Mouse (Mus musculus) hindbrain, embryonic 11.5 days (tissue): Measurements from ENCODE around the gene Vmp1. TPM values are rescaled to one million over a fixed set of nuclear protein-coding genes. Genes with fewer than 3 reads are reported as not detected.

Experiments
- ATAC-seq: fragments of 200-750 bp; cut with Nextera tagmentation; 2 replicates; pipeline ENCODE4 v1.8.0; 2017; ENCODE audit warnings: mild to moderate bottlenecking, moderate TSS enrichment, moderate library complexity; ENCODE audit not compliant: low FRiP score
- DNase-seq: peaks from one replicate; pipeline ENCODE4 v3.0.0-alpha.2; 2015; ENCODE audit warnings: low spot score
- H3K27ac ChIP-seq: fragments of 300-500 bp; sonication (generic); 2 replicates; pipeline ENCODE4 v1.5.1; 2014; ENCODE audit warnings: mild to moderate bottlenecking, low read depth, low read length
- H3K27me3 ChIP-seq: fragments of 300-500 bp; sonication (generic); 2 replicates; pipeline ENCODE4 v1.6.1; 2014; ENCODE audit warnings: mild to moderate bottlenecking, low read length, moderate library complexity, mixed read lengths; ENCODE audit not compliant: control insufficient read depth, insufficient read depth
- H3K36me3 ChIP-seq: fragments of 300-500 bp; sonication (generic); 2 replicates; pipeline ENCODE4 v1.6.1; 2014; ENCODE audit warnings: mild to moderate bottlenecking, low read length, moderate library complexity, mixed read lengths; ENCODE audit not compliant: control insufficient read depth, insufficient read depth
- H3K4me1 ChIP-seq: fragments of 300-500 bp; sonication (generic); replicated peaks from 2 replicates; pipeline ENCODE4 v1.6.1; 2014; ENCODE audit warnings: low read length, mixed read lengths; ENCODE audit not compliant: control insufficient read depth, insufficient read depth
- H3K4me2 ChIP-seq: fragments of 300-500 bp; sonication (generic); replicated peaks from 2 replicates; pipeline ENCODE4 v1.6.1; 2014; ENCODE audit warnings: mild to moderate bottlenecking, low read depth, low read length
- H3K4me3 ChIP-seq: fragments of 300-500 bp; sonication (generic); 2 replicates; pipeline ENCODE4 v1.5.1; 2014; ENCODE audit warnings: low read depth, low read length
- H3K9ac ChIP-seq: fragments of 300-500 bp; sonication (generic); 2 replicates; pipeline ENCODE4 v1.6.1; 2014; ENCODE audit warnings: low read depth, low read length
- H3K9me3 ChIP-seq: fragments of 300-500 bp; sonication (generic); 2 replicates; pipeline ENCODE4 v1.6.1; 2016; ENCODE audit warnings: low read length; ENCODE audit not compliant: control insufficient read depth
- WGBS: fragments of 180-500 bp; shearing (Covaris S2); extraction: QIAGEN DNeasy Blood & Tissue Kit; methylation state at CpG from one replicate; pipeline ENCODE4 v1.1.7; 2014; 5-methylcytosine and 5-hydroxymethylcytosine counted together
- polyA plus RNA-seq: library from polyadenylated mRNA; unstranded; fragments of >200 nt; fragmentation: Nextera tagmentation; extraction: Ambion mirVana; gene quantifications from 2 replicates; pipeline ENCODE4 v1.2.1, GENCODE M21; 2014

The Vmp1 gene
- polyA plus RNA-seq, 1 experiment from 2014 or later: 105 TPM

DNA sequence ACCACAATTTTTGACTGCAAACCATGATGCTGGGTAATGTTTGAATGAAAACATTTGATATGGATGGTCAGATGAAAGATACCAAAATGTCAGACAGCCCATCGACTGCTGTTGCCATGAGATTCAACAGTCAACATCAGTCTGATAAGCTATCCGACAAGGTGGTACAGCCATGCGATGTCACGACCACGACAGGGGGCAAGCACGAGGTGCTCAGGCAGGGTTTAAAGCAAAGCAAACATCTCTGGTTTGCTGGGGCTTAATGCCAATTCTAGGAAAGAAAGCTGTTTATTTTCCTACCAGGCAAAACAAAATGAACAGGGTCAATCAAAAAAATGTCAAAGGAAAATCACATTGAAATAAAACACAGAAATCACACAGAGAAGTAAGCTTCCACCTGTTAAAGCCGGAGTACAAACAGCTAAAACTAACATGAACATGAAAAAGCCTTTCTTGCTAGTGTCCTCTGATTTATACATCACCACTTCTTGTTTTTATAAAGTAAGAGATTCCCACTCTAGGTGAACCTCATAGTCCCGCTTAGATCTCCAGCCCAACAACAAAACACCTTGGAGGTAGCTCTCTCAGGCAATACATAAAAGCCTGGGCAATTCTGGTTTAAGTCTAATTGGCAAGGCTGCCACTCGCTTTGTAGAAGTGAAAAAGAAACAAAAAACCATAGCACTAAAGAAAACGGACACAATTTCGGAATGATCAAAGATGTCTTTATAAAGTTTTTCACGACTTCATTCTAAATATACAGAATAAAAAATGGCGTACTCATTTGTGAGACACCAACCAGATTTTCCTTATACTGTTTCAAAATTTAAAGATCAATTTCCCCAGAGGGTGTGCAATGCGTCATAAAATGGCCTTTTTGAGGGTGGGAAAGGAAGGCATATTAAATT, 99.4 kb downstream of the Vmp1 start:
- WGBS: 89% methylated on average over 14 of the region's 14 CpGs
- ATAC-seq: no peak

DNA sequence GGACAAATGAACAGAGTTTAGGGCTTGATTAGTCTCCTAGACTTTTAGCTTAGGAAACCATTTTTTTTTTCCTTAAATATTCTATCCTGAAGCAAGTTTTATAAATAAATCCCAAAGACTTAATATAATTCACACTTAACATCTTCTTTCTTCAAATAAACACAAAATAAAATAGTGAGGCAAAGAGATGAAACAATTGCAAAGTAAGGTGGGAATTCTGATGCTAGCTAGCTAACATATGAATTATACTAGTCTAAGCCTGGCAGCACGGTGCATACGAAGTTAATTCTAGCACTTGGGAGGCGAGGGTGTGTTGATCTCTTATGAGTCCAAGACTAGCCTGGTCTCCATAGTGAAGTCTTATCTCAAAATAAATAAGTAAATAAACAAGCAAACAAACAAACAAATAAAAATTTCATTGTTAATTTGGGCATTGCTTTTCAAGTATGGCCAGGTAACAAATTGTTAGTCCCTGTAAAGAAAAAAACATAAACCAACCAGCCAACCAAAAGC, 100.3 kb downstream of the Vmp1 start:
- ATAC-seq: no peak
- H3K27me3 ChIP-seq: no peaks in the 10 kb centered on the region
- 88% methylated on average over 3 of the region's 3 CpGs for WGBS
- H3K4me2 ChIP-seq: no peak overlapping the region
- H3K4me3 ChIP-seq: no peak overlapping the region
- H3K27ac ChIP-seq: no peak overlapping the region
- H3K9ac ChIP-seq: no peak overlapping the region
- H3K9me3 ChIP-seq: no peaks in the 10 kb centered on the region
- no peak for DNase-seq
- H3K4me1 ChIP-seq: 0 out of 2 replicates have a peak, but pooled peaks cover 2% of the 10 kb centered on the region
- H3K36me3 ChIP-seq: no peaks in the 10 kb centered on the region

More for the DNA sequence above, 99.4 kb downstream of the Vmp1 start:
- H3K36me3 ChIP-seq: no peaks in the 10 kb centered on the region
- no peaks in the 10 kb centered on the region for H3K9me3 ChIP-seq
- H3K9ac ChIP-seq: no peak overlapping the region
- no peak overlapping the region for H3K4me2 ChIP-seq
- no peaks in the 10 kb centered on the region for H3K27me3 ChIP-seq
- H3K27ac ChIP-seq: no peak overlapping the region
- 0 out of 2 replicates have a peak, but pooled peaks cover 2% of the 10 kb centered on the region for H3K4me1 ChIP-seq
- no peak overlapping the region for H3K4me3 ChIP-seq
- no peak for DNase-seq

DNA sequence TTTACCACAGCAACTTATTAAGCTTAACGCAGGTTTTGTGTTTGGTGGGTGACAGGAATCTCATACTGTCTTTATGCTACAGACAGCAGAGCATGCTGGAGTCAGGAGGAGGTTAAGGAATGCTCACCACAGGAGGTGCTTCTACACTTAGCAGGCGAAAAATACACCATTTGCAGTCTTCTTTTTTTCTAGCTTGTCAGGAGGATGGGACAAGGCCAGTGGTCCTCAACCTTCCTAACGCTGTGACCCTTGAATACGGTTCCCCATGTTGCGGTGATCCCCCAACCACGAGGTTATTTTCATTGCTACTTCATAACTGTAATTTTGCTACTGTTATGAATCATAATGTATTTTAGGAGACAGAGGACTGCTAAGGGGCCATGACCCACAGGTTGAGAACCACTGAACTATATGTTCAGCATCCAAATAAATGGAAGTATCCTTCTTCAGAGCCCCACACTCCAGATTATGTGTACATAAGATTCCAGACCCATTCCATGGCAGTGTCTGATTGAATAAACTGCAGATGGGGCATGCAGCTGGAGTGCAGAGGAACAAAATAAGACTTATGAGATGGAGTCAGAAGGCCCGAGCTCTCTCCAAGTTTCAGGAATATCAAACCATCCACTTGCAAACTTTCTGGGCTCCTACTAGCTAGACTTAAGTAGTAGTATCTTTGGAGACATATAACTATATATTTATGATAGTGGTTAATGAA, 100.9 kb downstream of the Vmp1 start:
- Histone ChIP-seq H3K36me3 (no peaks in the 10 kb centered on the region), H3K9ac (no peak overlapping the region), H3K27me3 (no peaks in the 10 kb centered on the region), H3K4me2 (no peak overlapping the region), H3K27ac (no peak overlapping the region), H3K9me3 (no peaks in the 10 kb centered on the region), H3K4me1 (0 out of 2 replicates have a peak, but pooled peaks cover 2% of the 10 kb centered on the region), H3K4me3 (no peak overlapping the region)
- DNase-seq: no peak
- no peak for ATAC-seq
- WGBS: 84% methylated on average over 7 of the region's 7 CpGs

DNA sequence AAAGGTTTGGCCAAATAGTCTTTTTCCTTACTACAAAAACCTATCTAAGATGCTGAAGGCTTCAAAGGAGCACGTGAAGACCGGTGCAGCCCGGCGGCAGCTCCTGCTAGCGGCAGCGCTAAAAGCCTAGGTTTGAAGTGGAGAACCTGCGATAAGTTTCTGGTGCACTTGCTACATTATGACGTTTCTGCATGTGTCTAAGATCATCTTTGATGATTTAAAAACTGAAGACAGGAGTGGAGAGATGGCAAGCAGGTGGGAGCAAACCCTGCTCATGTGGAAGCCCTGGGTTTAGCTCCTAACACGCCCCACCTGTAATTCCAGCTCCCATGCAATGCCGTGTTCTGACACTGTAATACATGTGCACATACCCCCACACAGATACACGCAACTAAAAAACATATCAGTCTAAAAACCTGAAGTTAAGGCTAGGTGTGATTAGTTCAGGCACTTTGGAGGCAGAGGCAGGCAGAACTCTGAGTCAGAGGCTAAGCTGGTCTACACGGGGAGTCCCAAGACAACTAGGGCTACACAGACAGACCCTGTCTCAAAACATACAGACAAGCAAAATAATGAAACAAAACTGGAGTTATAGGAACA, 101.6 kb downstream of the Vmp1 start:
- DNase-seq (no peak), ATAC-seq (no peak)
- H3K9me3 ChIP-seq: no peaks in the 10 kb centered on the region
- no peaks in the 10 kb centered on the region for H3K36me3 ChIP-seq
- 0 out of 2 replicates have a peak, but pooled peaks cover 1% of the 10 kb centered on the region for H3K4me1 ChIP-seq
- H3K4me3 ChIP-seq: no peak overlapping the region
- no peaks in the 10 kb centered on the region for H3K27me3 ChIP-seq
- WGBS: 92% methylated on average over 12 of the region's 12 CpGs
- no peak overlapping the region for H3K4me2 ChIP-seq
- H3K9ac ChIP-seq: no peak overlapping the region
- H3K27ac ChIP-seq: no peak overlapping the region

DNA sequence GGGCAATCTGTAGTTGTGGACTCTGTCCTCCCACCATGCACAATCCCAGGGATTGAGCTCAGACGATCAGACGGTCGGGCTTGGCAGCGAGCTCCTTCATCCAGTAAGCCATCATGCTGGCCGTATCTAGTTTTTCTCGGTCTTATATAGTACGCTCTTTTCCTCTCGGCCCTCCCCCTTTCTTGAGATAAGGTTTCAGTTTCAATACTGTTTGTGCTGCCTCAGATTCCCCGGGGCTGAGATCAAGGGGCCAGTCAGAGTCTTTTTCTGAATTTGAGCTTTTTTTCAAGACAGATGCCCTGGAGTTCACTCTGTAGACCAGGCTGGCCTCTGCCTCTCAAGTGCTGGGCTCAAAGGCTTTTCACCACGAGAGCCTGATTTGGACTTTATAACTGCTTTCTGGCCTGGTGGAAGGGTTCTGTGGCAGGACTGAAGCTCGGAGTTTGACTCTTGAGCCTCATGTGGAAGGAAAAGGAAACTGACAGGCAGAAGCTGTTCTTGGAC, 102.3 kb downstream of the Vmp1 start:
- H3K4me1 ChIP-seq: no peaks in the 10 kb centered on the region
- ATAC-seq: no peak
- no peak overlapping the region for H3K27ac ChIP-seq
- H3K4me2 ChIP-seq: no peak overlapping the region
- no peaks in the 10 kb centered on the region for H3K27me3 ChIP-seq
- no peaks in the 10 kb centered on the region for H3K9me3 ChIP-seq
- no peak overlapping the region for H3K4me3 ChIP-seq
- no peak overlapping the region for H3K9ac ChIP-seq
- 65% methylated on average over 11 of the region's 11 CpGs for WGBS
- no peaks in the 10 kb centered on the region for H3K36me3 ChIP-seq
- DNase-seq: no peak

DNA sequence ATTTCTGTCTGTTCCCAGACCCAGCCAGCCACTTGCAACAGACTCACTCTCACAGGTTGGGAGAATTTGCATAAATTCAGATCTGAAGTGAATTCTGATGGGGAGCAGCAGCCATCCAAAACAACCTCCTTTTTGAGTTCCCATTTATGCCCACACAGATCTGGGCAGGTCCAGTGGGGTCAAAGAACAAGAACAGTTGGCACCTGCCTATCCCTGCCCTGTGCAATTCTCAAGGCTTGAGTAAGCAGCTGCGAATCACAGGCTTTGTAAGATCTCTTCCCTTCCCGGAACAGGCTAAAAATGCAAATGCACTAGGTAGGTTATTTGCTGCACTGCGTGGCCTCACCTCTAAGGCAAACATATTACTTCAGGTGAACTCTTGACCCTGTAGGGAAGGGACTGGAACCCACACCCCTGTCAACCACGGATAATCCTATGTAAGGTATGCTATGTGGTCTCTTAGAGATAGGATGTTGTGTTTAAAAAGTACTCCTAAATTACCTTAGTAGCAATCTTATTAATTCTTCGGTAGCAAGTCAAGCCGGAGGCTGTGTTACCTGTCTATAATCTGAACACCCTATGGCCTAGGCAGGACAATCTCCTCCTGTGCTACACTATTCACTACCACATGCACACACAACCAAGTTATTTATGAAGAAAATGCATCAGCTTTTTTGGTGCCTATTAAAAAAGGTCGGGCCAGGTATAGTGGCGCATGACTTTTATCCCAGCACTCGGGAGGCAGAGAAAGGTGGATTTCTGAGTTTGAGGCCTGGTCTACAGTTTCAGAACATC, 103.1 kb downstream of the Vmp1 start:
- H3K9me3 ChIP-seq: no peaks in the 10 kb centered on the region
- H3K27ac ChIP-seq: no peak overlapping the region
- no peaks in the 10 kb centered on the region for H3K4me1 ChIP-seq
- H3K4me3 ChIP-seq: no peak overlapping the region
- no peaks in the 10 kb centered on the region for H3K27me3 ChIP-seq
- H3K9ac ChIP-seq: no peak overlapping the region
- DNase-seq: no peak
- no peak overlapping the region for H3K4me2 ChIP-seq
- no peak for ATAC-seq
- WGBS: 88% methylated on average over 9 of the region's 9 CpGs
- no peaks in the 10 kb centered on the region for H3K36me3 ChIP-seq

DNA sequence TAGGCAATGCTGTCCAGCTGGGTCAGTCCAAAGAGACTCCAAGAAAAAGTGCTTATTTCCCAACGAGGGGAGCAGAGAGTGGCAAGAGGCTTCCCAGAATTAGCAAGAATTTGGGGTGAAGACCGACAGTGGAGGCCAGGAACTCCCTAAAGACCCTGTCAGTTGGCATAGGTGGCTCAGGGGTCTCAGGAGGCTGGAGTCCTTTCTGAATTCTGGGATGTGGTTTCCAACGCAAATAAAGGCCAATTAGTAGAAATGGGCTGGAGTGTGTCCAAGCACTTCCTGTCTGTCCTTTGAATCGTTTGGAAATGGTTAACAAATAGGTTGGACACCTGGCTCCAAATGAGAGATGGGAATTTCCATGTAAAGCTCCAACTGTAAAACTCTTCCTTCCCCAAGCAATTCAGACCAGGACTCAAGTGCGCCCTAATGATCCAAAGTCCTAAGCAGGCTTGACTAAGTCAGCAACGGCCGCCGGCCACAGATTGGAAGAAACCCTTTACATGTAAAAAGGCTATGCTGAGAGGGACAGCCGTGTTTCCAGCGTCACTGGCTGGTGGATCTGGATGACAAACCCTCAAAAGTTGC, 103.8 kb downstream of the Vmp1 start:
- WGBS: 88% methylated on average over 10 of the region's 10 CpGs
- Histone ChIP-seq H3K27ac (no peak overlapping the region), H3K4me1 (no peaks in the 10 kb centered on the region), H3K27me3 (no peaks in the 10 kb centered on the region), H3K36me3 (no peaks in the 10 kb centered on the region), H3K9me3 (no peaks in the 10 kb centered on the region), H3K4me3 (no peak overlapping the region), H3K4me2 (no peak overlapping the region), H3K9ac (no peak overlapping the region)
- DNase-seq (no peak), ATAC-seq (no peak)
